Mouse (Mus musculus) liver, embryonic 14.5 days (tissue): ENCODE data around the gene Nhlrc4. TPM values are rescaled to one million over a fixed set of nuclear protein-coding genes. Genes with fewer than 3 reads are reported as not detected.

Source experiments
- ATAC-seq: fragments of 200-750 bp; cut with Nextera tagmentation; 2 replicates; pipeline ENCODE4 v1.8.0; 2017; ENCODE audit warnings: moderate number of reproducible peaks, mild to moderate bottlenecking, moderate library complexity; ENCODE audit not compliant: insufficient read depth
- DNase-seq, 3 experiments: peaks; one replicate each; pipeline ENCODE4 v3.0.0-alpha.2; 2012 to 2013; ENCODE audit warnings: low read depth in 3 of 3, low spot score in 3 of 3
- H3K27ac ChIP-seq: fragments of 300-500 bp; sonication (generic); 2 replicates; pipeline ENCODE4 v1.5.1; 2014; ENCODE audit warnings: moderate library complexity, mild to moderate bottlenecking, control low read depth, inconsistent platforms
- H3K27me3 ChIP-seq: fragments of 300-500 bp; sonication (generic); 2 replicates; pipeline ENCODE4 v1.6.1; 2014; ENCODE audit warnings: mild to moderate bottlenecking, low read length, moderate library complexity; ENCODE audit not compliant: control insufficient read depth, insufficient read depth
- H3K36me3 ChIP-seq: fragments of 300-500 bp; sonication (generic); replicated peaks from 2 replicates; pipeline ENCODE4 v1.6.1; 2014; ENCODE audit warnings: low read depth; ENCODE audit not compliant: control insufficient read depth, insufficient read depth
- H3K4me1 ChIP-seq, 2 experiments: fragments of 200-500 bp in 1 of 2; fragments of 300-500 bp in 1 of 2; sonication (generic) in 1 of 2; replicated peaks; 2 replicates each; pipeline ENCODE4 v1.6.1; 2012 to 2014; ENCODE audit warnings: antibody characterized with exemption in 1 of 2, inconsistent platforms in 1 of 2, low read length in 1 of 2; ENCODE audit not compliant: control insufficient read depth in 2 of 2, insufficient read depth in 2 of 2
- H3K4me2 ChIP-seq: fragments of 300-500 bp; sonication (generic); 2 replicates; pipeline ENCODE4 v1.6.1; 2014; ENCODE audit warnings: low read depth, mild to moderate bottlenecking, control low read depth, moderate library complexity
- H3K4me3 ChIP-seq, 2 experiments: fragments of 200-500 bp in 1 of 2; fragments of 300-500 bp in 1 of 2; sonication (generic) in 1 of 2; 2 replicates each; pipeline ENCODE4 v1.5.1; 2012 to 2014; ENCODE audit warnings: low read depth in 2 of 2, low read length in 2 of 2, mild to moderate bottlenecking in 2 of 2, control low read depth in 1 of 2, inconsistent platforms in 1 of 2, moderate library complexity in 1 of 2; ENCODE audit not compliant: insufficient read depth in 1 of 2
- H3K9ac ChIP-seq: fragments of 300-500 bp; sonication (generic); replicated peaks from 2 replicates; pipeline ENCODE4 v1.6.1; 2014; ENCODE audit warnings: mild to moderate bottlenecking, control low read depth, moderate library complexity
- H3K9me3 ChIP-seq: fragments of 300-500 bp; sonication (generic); 2 replicates; pipeline ENCODE4 v1.6.1; 2016; ENCODE audit warnings: low read length, mixed read lengths; ENCODE audit not compliant: control insufficient read depth
- CTCF ChIP-seq: IDR thresholded peaks from 2 replicates; pipeline ENCODE4 v1.5.1; 2016; ENCODE audit warnings: antibody characterized with exemption, low read depth, control low read depth
- EP300 ChIP-seq: IDR thresholded peaks from 2 replicates; pipeline ENCODE4 v1.6.1; 2016; ENCODE audit warnings: antibody characterized with exemption, low read depth
- WGBS: fragments of 180-500 bp; shearing (Covaris S2); extraction: QIAGEN DNeasy Blood & Tissue Kit; methylation state at CpG from one replicate; pipeline ENCODE4 v1.1.7; 2014; ENCODE audit not compliant: insufficient replicate concordance; 5-methylcytosine and 5-hydroxymethylcytosine counted together
- polyA plus RNA-seq, 2 experiments: library from polyadenylated mRNA; depleted of rRNA in 1 of 2; stranded (reverse) in 1 of 2; unstranded in 1 of 2; fragments of >200 nt; fragmentation: Nextera tagmentation in 1 of 2; extraction: Ambion mirVana in 1 of 2; gene quantifications; 2 replicates each; pipeline versions ENCODE4 v1.2.1 to v1.2.3; 2012 to 2014

Gene Nhlrc4
- polyA plus RNA-seq, 2 experiments, result 1.9 to 8.9 TPM

GRCm38 (mm10) chr17:25950706-25951105 lies 5.9 kb upstream of the Nhlrc4 start:
- ATAC-seq (no peak), DNase-seq (no peak)
- Histone ChIP-seq H3K4me3 (no peak overlapping the region), H3K27me3 (peaks cover 47% of the 10 kb centered on the region), H3K4me1 (peaks cover 29 to 30% of the 10 kb centered on the region in 2 experiments), H3K9me3 (no peaks in the 10 kb centered on the region), H3K27ac (no peak overlapping the region), H3K36me3 (no peaks in the 10 kb centered on the region), H3K4me2 (no peak overlapping the region; the same call in 1 of the 2 replicates), H3K9ac (no peak overlapping the region)
- WGBS, result 0% methylated on average over 3 of the region's 3 CpGs
- TF ChIP-seq CTCF, result no peak
- TF ChIP-seq EP300, result no peak

- no peak overlapping the region for H3K27ac ChIP-seq
- no peak overlapping the region for H3K4me2 ChIP-seq
- ATAC-seq (no peak), DNase-seq (no peak)
- TF ChIP-seq CTCF, result no peak
- TF ChIP-seq EP300, result no peak
- no peak overlapping the region for H3K9ac ChIP-seq
- H3K27me3 ChIP-seq, result peaks cover 47% of the 10 kb centered on the region
- H3K4me3 ChIP-seq, result no peak overlapping the region
- WGBS, result 74% methylated on average over 5 of the region's 5 CpGs
- no peaks in the 10 kb centered on the region for H3K36me3 ChIP-seq
- H3K4me1 ChIP-seq, result peaks cover 37% of the 10 kb centered on the region in 2 experiments
- H3K9me3 ChIP-seq, result no peaks in the 10 kb centered on the region
These were observed 5.2 kb upstream of the Nhlrc4 start for GRCm38 (mm10) chr17:25949981-25950380.

- Histone ChIP-seq H3K9ac (peak overlapping the region; percentile 75), H3K27me3 (peaks cover 35% of the 10 kb centered on the region), H3K36me3 (no peaks in the 10 kb centered on the region), H3K9me3 (no peaks in the 10 kb centered on the region), H3K4me2 (peak overlapping the region; percentile 65), H3K4me1 (peaks cover 53 to 54% of the 10 kb centered on the region in 2 experiments), H3K4me3 (no peak overlapping the region), H3K27ac (peak overlapping the region; percentile 99)
- TF ChIP-seq EP300 (no peak), CTCF (no peak)
- DNase-seq, result no peak
- no peak for ATAC-seq
- 71% methylated on average over 8 of the region's 8 CpGs for WGBS
These were observed 3.3 kb upstream of the Nhlrc4 start for GRCm38 (mm10) chr17:25948051-25948450.

- no peak for TF ChIP-seq EP300
- TF ChIP-seq CTCF, result 0 out of 2 replicates have a peak, but pooled peaks have one; percentile 23
- ATAC-seq (no peak), DNase-seq (no peak)
- H3K27ac ChIP-seq, result peak overlapping the region; percentile 99
- H3K9me3 ChIP-seq, result no peaks in the 10 kb centered on the region
- peak overlapping the region; percentile 75 for H3K9ac ChIP-seq
- peaks cover 30% of the 10 kb centered on the region for H3K27me3 ChIP-seq
- no peaks in the 10 kb centered on the region for H3K36me3 ChIP-seq
- H3K4me1 ChIP-seq, result peaks cover 55% of the 10 kb centered on the region in 2 experiments
- WGBS, result 54% methylated on average over 4 of the region's 4 CpGs
- no peak overlapping the region for H3K4me3 ChIP-seq
- peak overlapping the region; percentile 65 for H3K4me2 ChIP-seq
These were observed 2.8 kb upstream of the Nhlrc4 start for GRCm38 (mm10) chr17:25947576-25947975.

- Histone ChIP-seq H3K4me1 (peaks cover 55% of the 10 kb centered on the region in 2 experiments), H3K36me3 (no peaks in the 10 kb centered on the region), H3K9ac (peak overlapping the region; percentile 75), H3K9me3 (no peaks in the 10 kb centered on the region), H3K27me3 (peaks cover 23% of the 10 kb centered on the region), H3K4me2 (peak overlapping the region; percentile 65), H3K27ac (peak overlapping the region; percentile 99), H3K4me3 (peak overlapping the region in 1 of 2 experiments; percentile 3; a peak in 1 of 4 replicates)
- ATAC-seq (no peak), DNase-seq (no peak)
- TF ChIP-seq CTCF, result no peak
- no peak for TF ChIP-seq EP300
- WGBS, result 76% methylated on average over 8 of the region's 8 CpGs
These were observed 2.1 kb upstream of the Nhlrc4 start for GRCm38 (mm10) chr17:25946891-25947290.
